Mouse (Mus musculus): ENCODE data around the gene Copz1. TPM values are rescaled to one million over a fixed set of nuclear protein-coding genes. Genes with fewer than 3 reads are reported as not detected.
"Not testable (repeated sequence)": the region's sequence is repeated elsewhere in the genome, so short reads cannot be mapped to it uniquely, and the experiment has no call there.

The Copz1 gene
- polyA plus RNA-seq, 1 experiment from 2014 or later: 194 TPM

DNA sequence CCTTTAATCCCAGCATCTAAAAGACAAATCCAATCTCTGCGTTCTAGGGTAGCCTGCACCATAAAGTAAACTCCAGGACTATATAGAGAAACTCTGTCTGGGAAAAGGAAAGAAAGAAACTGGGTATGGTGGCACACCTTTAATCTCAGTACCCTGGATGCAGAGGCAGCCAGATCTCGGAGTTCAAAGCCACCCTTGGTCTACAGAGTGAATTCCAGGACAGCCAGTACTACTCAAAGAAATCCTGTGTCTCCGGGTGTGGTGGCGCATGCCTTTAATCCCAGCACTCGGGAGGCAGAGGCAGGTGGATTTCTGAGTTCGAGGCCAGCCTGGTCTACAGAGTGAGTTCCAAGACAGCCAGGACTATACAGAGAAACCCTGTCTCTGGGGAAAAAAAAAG is 23.0 kb upstream of the Copz1 start:
- H3K9ac ChIP-seq (ENCODE audit: low read depth, low read length); H3K27me3 ChIP-seq (ENCODE audit: control insufficient read depth, insufficient read depth, low read depth, low read length); H3K9me3 ChIP-seq (replicated peaks; ENCODE audit: control insufficient read depth, low read length); ATAC-seq (ENCODE audit: low read depth): not testable (repeated sequence)
- Histone ChIP-seq H3K4me3 (ENCODE audit: low read depth, low read length) (peak overlapping the region; percentile 18; the same call in 1 of the 2 replicates), H3K27ac (ENCODE audit: low read length) (peak overlapping the region; percentile 43; the same call in 1 of the 2 replicates), H3K36me3 (ENCODE audit: control insufficient read depth, insufficient read depth) (peaks cover 71% of the 10 kb centered on the region), H3K4me1 (ENCODE audit: control insufficient read depth, low read depth, low read length) (peaks cover 50% of the 10 kb centered on the region), H3K4me2 (ENCODE audit: low read depth, low read length) (peak overlapping the region; percentile 34)
- WGBS (ENCODE audit: insufficient replicate concordance): 83% methylated on average over 6 of the region's 6 CpGs

DNA sequence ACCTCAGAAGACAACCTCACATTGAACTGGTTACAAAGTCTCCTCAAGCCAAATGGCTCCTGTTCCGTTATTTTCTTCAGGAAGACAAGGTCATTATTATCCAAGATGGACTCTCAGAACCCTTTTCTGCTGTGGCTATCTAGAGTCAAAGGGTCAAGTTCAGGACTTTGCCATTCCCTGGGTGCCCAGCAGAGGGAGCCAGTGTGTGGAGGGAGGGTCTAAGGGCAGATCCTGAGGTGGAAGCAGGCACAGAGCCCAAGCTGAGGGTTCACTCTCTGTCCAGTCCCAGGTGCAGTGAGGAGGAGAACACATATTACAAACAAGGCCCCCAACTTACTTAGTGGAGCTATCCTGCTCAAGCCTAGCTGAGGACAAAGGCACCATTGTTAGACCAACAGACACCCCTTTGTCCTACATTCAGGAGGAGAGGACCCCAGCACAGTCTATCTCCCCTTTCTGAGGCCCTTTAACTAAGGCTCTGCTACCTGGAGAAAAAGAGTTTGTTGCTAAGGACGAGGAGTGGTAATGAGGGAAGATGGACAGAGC is 22.2 kb upstream of the Copz1 start:
- H3K9me3 ChIP-seq (replicated peaks; ENCODE audit: control insufficient read depth, low read length): no peaks in the 10 kb centered on the region
- H3K27ac ChIP-seq (ENCODE audit: low read length): peak overlapping the region; percentile 99
- WGBS (ENCODE audit: insufficient replicate concordance): 35% methylated on average over 2 of the region's 2 CpGs
- peaks cover 65% of the 10 kb centered on the region for H3K36me3 ChIP-seq (ENCODE audit: control insufficient read depth, insufficient read depth)
- H3K27me3 ChIP-seq (ENCODE audit: control insufficient read depth, insufficient read depth, low read depth, low read length): no peaks in the 10 kb centered on the region
- peak overlapping the region; percentile 76 for H3K4me3 ChIP-seq (ENCODE audit: low read depth, low read length)
- peak overlapping the region; percentile 90 for H3K4me2 ChIP-seq (ENCODE audit: low read depth, low read length)
- peaks cover 46% of the 10 kb centered on the region for H3K4me1 ChIP-seq (ENCODE audit: control insufficient read depth, low read depth, low read length)
- ATAC-seq (ENCODE audit: low read depth): peak; percentile 3; the same call in 1 of the 2 replicates
- H3K9ac ChIP-seq (ENCODE audit: low read depth, low read length): peak overlapping the region; percentile 90

- peak overlapping the region; percentile 90 for H3K9ac ChIP-seq (ENCODE audit: low read depth, low read length)
- H3K36me3 ChIP-seq (ENCODE audit: control insufficient read depth, insufficient read depth): peaks cover 54% of the 10 kb centered on the region
- no peaks in the 10 kb centered on the region for H3K9me3 ChIP-seq (replicated peaks; ENCODE audit: control insufficient read depth, low read length)
- ATAC-seq (ENCODE audit: low read depth): peak; percentile 81
- H3K4me1 ChIP-seq (ENCODE audit: control insufficient read depth, low read depth, low read length): peaks cover 47% of the 10 kb centered on the region
- peak overlapping the region; percentile 90 for H3K4me2 ChIP-seq (ENCODE audit: low read depth, low read length)
- H3K4me3 ChIP-seq (ENCODE audit: low read depth, low read length): peak overlapping the region; percentile 76
- 9% methylated on average over 1 of the region's 1 CpGs for WGBS (ENCODE audit: insufficient replicate concordance)
- H3K27me3 ChIP-seq (ENCODE audit: control insufficient read depth, insufficient read depth, low read depth, low read length): no peaks in the 10 kb centered on the region
- H3K27ac ChIP-seq (ENCODE audit: low read length): peak overlapping the region; percentile 99
These were observed 20.9 kb upstream of the Copz1 start for GRCm38 (mm10) chr15:103251595-103251994.

GRCm38 (mm10) chr15:103252660-103253059 is 19.9 kb upstream of the Copz1 start:
- Histone ChIP-seq H3K4me2 (ENCODE audit: low read depth, low read length) (peak overlapping the region; percentile 90), H3K4me1 (ENCODE audit: control insufficient read depth, low read depth, low read length) (peaks cover 48% of the 10 kb centered on the region), H3K36me3 (ENCODE audit: control insufficient read depth, insufficient read depth) (peaks cover 43% of the 10 kb centered on the region), H3K4me3 (ENCODE audit: low read depth, low read length) (peak overlapping the region; percentile 76), H3K9me3 (replicated peaks; ENCODE audit: control insufficient read depth, low read length) (no peaks in the 10 kb centered on the region), H3K9ac (ENCODE audit: low read depth, low read length) (peak overlapping the region; percentile 90), H3K27me3 (ENCODE audit: control insufficient read depth, insufficient read depth, low read depth, low read length) (no peaks in the 10 kb centered on the region), H3K27ac (ENCODE audit: low read length) (peak overlapping the region; percentile 99)
- ATAC-seq (ENCODE audit: low read depth): peak; percentile 59
- WGBS (ENCODE audit: insufficient replicate concordance): 10% methylated on average over 3 of the region's 3 CpGs

DNA sequence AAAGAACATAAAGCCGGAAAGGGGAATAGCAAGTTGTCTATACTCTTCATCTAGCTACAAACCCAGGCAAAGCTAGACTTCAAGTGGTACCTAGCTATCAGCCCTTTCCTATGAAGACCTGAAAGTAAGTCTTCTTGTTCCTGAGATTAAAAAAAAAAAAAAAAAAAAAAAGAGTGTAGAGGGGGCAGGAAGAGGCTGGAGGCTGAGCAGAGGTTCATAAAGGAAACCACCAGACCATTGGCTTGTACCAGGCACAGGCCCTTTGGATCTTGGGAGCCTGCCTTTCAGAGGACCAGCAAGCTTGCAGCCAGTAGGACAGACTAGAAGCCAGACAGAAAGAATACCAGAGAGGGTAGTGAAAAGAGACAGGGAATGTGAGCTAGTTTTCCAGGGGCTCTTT is 19.2 kb upstream of the Copz1 start:
- no peak for ATAC-seq (ENCODE audit: low read depth)
- Histone ChIP-seq H3K9me3 (replicated peaks; ENCODE audit: control insufficient read depth, low read length) (no peaks in the 10 kb centered on the region), H3K4me2 (ENCODE audit: low read depth, low read length) (peak overlapping the region; percentile 90), H3K27ac (ENCODE audit: low read length) (peak overlapping the region; percentile 99), H3K4me1 (ENCODE audit: control insufficient read depth, low read depth, low read length) (peaks cover 49% of the 10 kb centered on the region), H3K9ac (ENCODE audit: low read depth, low read length) (peak overlapping the region; percentile 90), H3K36me3 (ENCODE audit: control insufficient read depth, insufficient read depth) (peaks cover 36% of the 10 kb centered on the region), H3K4me3 (ENCODE audit: low read depth, low read length) (peak overlapping the region; percentile 76), H3K27me3 (ENCODE audit: control insufficient read depth, insufficient read depth, low read depth, low read length) (no peaks in the 10 kb centered on the region)
- 34% methylated on average over 1 of the region's 1 CpGs for WGBS (ENCODE audit: insufficient replicate concordance)

GRCm38 (mm10) chr15:103255169-103255568 is 17.3 kb upstream of the Copz1 start:
- peak overlapping the region; percentile 90 for H3K9ac ChIP-seq (ENCODE audit: low read depth, low read length)
- H3K4me1 ChIP-seq (ENCODE audit: control insufficient read depth, low read depth, low read length): peaks cover 47% of the 10 kb centered on the region
- WGBS (ENCODE audit: insufficient replicate concordance): under 1% methylated on average over 25 of the region's 25 CpGs
- no peaks in the 10 kb centered on the region for H3K27me3 ChIP-seq (ENCODE audit: control insufficient read depth, insufficient read depth, low read depth, low read length)
- peak overlapping the region; percentile 90 for H3K4me2 ChIP-seq (ENCODE audit: low read depth, low read length)
- ATAC-seq (ENCODE audit: low read depth): peak; percentile 37
- peak overlapping the region; percentile 99 for H3K27ac ChIP-seq (ENCODE audit: low read length)
- H3K9me3 ChIP-seq (replicated peaks; ENCODE audit: control insufficient read depth, low read length): no peaks in the 10 kb centered on the region
- H3K4me3 ChIP-seq (ENCODE audit: low read depth, low read length): peak overlapping the region; percentile 76
- H3K36me3 ChIP-seq (ENCODE audit: control insufficient read depth, insufficient read depth): peaks cover 20% of the 10 kb centered on the region

- WGBS (ENCODE audit: insufficient replicate concordance): 59% methylated on average over 6 of the region's 6 CpGs
- peak overlapping the region; percentile 76 for H3K4me3 ChIP-seq (ENCODE audit: low read depth, low read length)
These were observed 16.1 kb upstream of the Copz1 start for GRCm38 (mm10) chr15:103256210-103256986.

GRCm38 (mm10) chr15:103257790-103258728 is 14.5 kb upstream of the Copz1 start, which contains the start of gene Nfe2:
Nfe2 (minus strand) TSS chr15:103258403.
- Histone ChIP-seq H3K27me3 (ENCODE audit: control insufficient read depth, insufficient read depth, low read depth, low read length) (no peaks in the 10 kb centered on the region), H3K4me2 (ENCODE audit: low read depth, low read length) (peak within 1 kb of the TSS; percentile 90), H3K4me1 (ENCODE audit: control insufficient read depth, low read depth, low read length) (peaks cover 43% of the 10 kb centered on the region), H3K36me3 (ENCODE audit: control insufficient read depth, insufficient read depth) (no peaks in the 10 kb centered on the region), H3K9me3 (replicated peaks; ENCODE audit: control insufficient read depth, low read length) (no peaks in the 10 kb centered on the region), H3K27ac (ENCODE audit: low read length) (peak within 1 kb of the TSS; percentile 99), H3K9ac (ENCODE audit: low read depth, low read length) (peak within 1 kb of the TSS; percentile 90), H3K4me3 (ENCODE audit: low read depth, low read length) (peak within 1 kb of the TSS; percentile 76)
- peak; percentile 93 for ATAC-seq (ENCODE audit: low read depth)
- WGBS (ENCODE audit: insufficient replicate concordance): under 1% methylated on average over 15 of the region's 15 CpGs

More at GRCm38 (mm10) chr15:103256210-103256986, 16.1 kb upstream of the Copz1 start:
- Histone ChIP-seq H3K4me2 (ENCODE audit: low read depth, low read length) (peak overlapping the region; percentile 90), H3K27ac (ENCODE audit: low read length) (peak overlapping the region; percentile 99), H3K36me3 (ENCODE audit: control insufficient read depth, insufficient read depth) (peaks cover 9% of the 10 kb centered on the region; the same call in 1 of the 2 replicates), H3K4me1 (ENCODE audit: control insufficient read depth, low read depth, low read length) (peaks cover 46% of the 10 kb centered on the region), H3K9ac (ENCODE audit: low read depth, low read length) (peak overlapping the region; percentile 90), H3K9me3 (replicated peaks; ENCODE audit: control insufficient read depth, low read length) (no peaks in the 10 kb centered on the region), H3K27me3 (ENCODE audit: control insufficient read depth, insufficient read depth, low read depth, low read length) (no peaks in the 10 kb centered on the region)
- ATAC-seq (ENCODE audit: low read depth): no peak

Data from liver, embryonic 16.5 days (tissue).